Mouse (Mus musculus) induced T-regulatory cell, adult 2 months (primary cell): ENCODE results near the gene Gm20662.

ENCODE experiments used
- DNase-seq: peaks from one replicate; pipeline ENCODE4 v3.0.0-alpha.2; 2012; ENCODE audit warnings: low read depth

Gm20662 gene

GRCm38 (mm10) chr9:107975399-107976386, 20.5 kb upstream of the Gm20662 start, which contains the start of gene Uba7:
Gene Uba7 (plus strand): TSS chr9:107975505.
- peak; percentile 88 for DNase-seq

GRCm38 (mm10) chr9:107978815-107979214, 17.3 kb upstream of the Gm20662 start:
- no peak for DNase-seq

GRCm38 (mm10) chr9:107981684-107982605, 14.2 kb upstream of the Gm20662 start:
- DNase-seq: no peak

- DNase-seq: no peak
Observed at GRCm38 (mm10) chr9:107982681-107983346, 13.3 kb upstream of the Gm20662 start, which contains the start of gene Gm20661. Gene Gm20661 (plus strand): TSS chr9:107983058.

- no peak for DNase-seq
Observed at GRCm38 (mm10) chr9:107983421-107983890, 12.7 kb upstream of the Gm20662 start.

- no peak for DNase-seq
Observed at GRCm38 (mm10) chr9:107984052-107984753, 11.9 kb upstream of the Gm20662 start.

GRCm38 (mm10) chr9:107984754-107985055, 11.4 kb upstream of the Gm20662 start:
- no peak for DNase-seq

- peak; percentile 94 for DNase-seq
Observed at GRCm38 (mm10) chr9:107985131-107986119, 10.7 kb upstream of the Gm20662 start, which contains the start of gene Inka1. Gene Inka1 (minus strand): TSS chr9:107985879.

- DNase-seq: peak; percentile 85
Observed at GRCm38 (mm10) chr9:107986376-107986775, 9.8 kb upstream of the Gm20662 start.

- DNase-seq: no peak
Observed at GRCm38 (mm10) chr9:107987950-107988349, 8.2 kb upstream of the Gm20662 start.

- no peak for DNase-seq
Observed at GRCm38 (mm10) chr9:107992197-107992596, 4.0 kb upstream of the Gm20662 start, which contains the start of gene Cdhr4. Gene Cdhr4 (plus strand): TSS chr9:107992497.

- DNase-seq: no peak
Observed at GRCm38 (mm10) chr9:107993013-107993412, 3.1 kb upstream of the Gm20662 start.

GRCm38 (mm10) chr9:107994464-107994863, 1.7 kb upstream of the Gm20662 start:
- DNase-seq: no peak

GRCm38 (mm10) chr9:107995513-107995912, 636 bp upstream of the Gm20662 start:
- DNase-seq: no peak

GRCm38 (mm10) chr9:108001922-108002770, 6.0 kb downstream of the Gm20662 start, which contains the start of gene Ip6k1:
Gene Ip6k1 (plus strand): TSS chr9:108002501.
- DNase-seq: peak; percentile 100

GRCm38 (mm10) chr9:108002778-108003530, 6.8 kb downstream of the Gm20662 start:
- DNase-seq: peak; percentile 72

- no peak for DNase-seq
Observed at GRCm38 (mm10) chr9:108003531-108003890, 7.4 kb downstream of the Gm20662 start.

GRCm38 (mm10) chr9:108008041-108008440, 11.9 kb downstream of the Gm20662 start:
- DNase-seq: no peak
